Mouse (Mus musculus): ENCODE data around the gene Lkaaear1. TPM values are rescaled to one million over a fixed set of nuclear protein-coding genes. Genes with fewer than 3 reads are reported as not detected.
A peak's percentile ranks its signal among the peaks of the same experiment; 100 is the strongest.

Lkaaear1 gene
- polyA plus RNA-seq, 1 experiment from 2014 or later: not detected

GRCm38 (mm10) chr2:181670285-181670912 lies 27.8 kb downstream of the Lkaaear1 start:
- peak overlapping the region; percentile 72 for H3K4me2 ChIP-seq (replicated peaks)
- peak overlapping the region; percentile 41 for H3K4me3 ChIP-seq
- ATAC-seq (ENCODE audit: low FRiP score): no peak
- no peaks in the 10 kb centered on the region for H3K36me3 ChIP-seq
- H3K4me1 ChIP-seq: peaks cover 28% of the 10 kb centered on the region
- no peaks in the 10 kb centered on the region for H3K9me3 ChIP-seq (replicated peaks)
- 4% methylated on average over 55 of the region's 56 CpGs for WGBS
- H3K27ac ChIP-seq: no peak overlapping the region
- H3K9ac ChIP-seq: peak overlapping the region; percentile 35; the same call in 1 of the 2 replicates
- H3K27me3 ChIP-seq: peaks cover 61% of the 10 kb centered on the region

- peak overlapping the region; percentile 12; the same call in 1 of the 2 replicates for H3K27ac ChIP-seq
- ATAC-seq (ENCODE audit: low FRiP score): no peak
- 33% methylated on average over 4 of the region's 4 CpGs for WGBS
- H3K4me3 ChIP-seq: no peak overlapping the region
- peaks cover 7% of the 10 kb centered on the region for H3K27me3 ChIP-seq
- no peaks in the 10 kb centered on the region for H3K9me3 ChIP-seq (replicated peaks)
- no peak overlapping the region for H3K9ac ChIP-seq
- H3K36me3 ChIP-seq: no peaks in the 10 kb centered on the region
- peaks cover 10% of the 10 kb centered on the region; the same call in 1 of the 2 replicates for H3K4me1 ChIP-seq
- H3K4me2 ChIP-seq (replicated peaks): no peak overlapping the region
These were observed 35.0 kb downstream of the Lkaaear1 start for GRCm38 (mm10) chr2:181663298-181663630.

- no peak overlapping the region for H3K4me2 ChIP-seq (replicated peaks)
- WGBS: 83% methylated on average over 3 of the region's 3 CpGs
- H3K4me1 ChIP-seq: peaks cover 10% of the 10 kb centered on the region; the same call in 1 of the 2 replicates
- no peaks in the 10 kb centered on the region for H3K36me3 ChIP-seq
- no peak overlapping the region for H3K4me3 ChIP-seq
- H3K9ac ChIP-seq: no peak overlapping the region
- H3K27ac ChIP-seq: peak overlapping the region; percentile 12; the same call in 1 of the 2 replicates
- peaks cover 2% of the 10 kb centered on the region for H3K27me3 ChIP-seq
- no peaks in the 10 kb centered on the region for H3K9me3 ChIP-seq (replicated peaks)
- no peak for ATAC-seq (ENCODE audit: low FRiP score)
These were observed 35.5 kb downstream of the Lkaaear1 start for GRCm38 (mm10) chr2:181662620-181663297.

GRCm38 (mm10) chr2:181659609-181660055 lies 38.6 kb downstream of the Lkaaear1 start:
- peak; percentile 80 for ATAC-seq (ENCODE audit: low FRiP score)
- H3K4me2 ChIP-seq (replicated peaks): no peak overlapping the region
- H3K9me3 ChIP-seq (replicated peaks): no peaks in the 10 kb centered on the region
- 11% methylated on average over 9 of the region's 9 CpGs for WGBS
- peaks cover 10% of the 10 kb centered on the region; the same call in 1 of the 2 replicates for H3K4me1 ChIP-seq
- H3K9ac ChIP-seq: no peak overlapping the region
- H3K27me3 ChIP-seq: no peaks in the 10 kb centered on the region
- no peak overlapping the region for H3K27ac ChIP-seq
- peaks cover 19% of the 10 kb centered on the region for H3K36me3 ChIP-seq
- H3K4me3 ChIP-seq: no peak overlapping the region

GRCm38 (mm10) chr2:181658930-181659555 lies 39.2 kb downstream of the Lkaaear1 start:
- no peak overlapping the region for H3K9ac ChIP-seq
- H3K27ac ChIP-seq: no peak overlapping the region
- H3K4me3 ChIP-seq: no peak overlapping the region
- 35% methylated on average over 17 of the region's 17 CpGs for WGBS
- H3K9me3 ChIP-seq (replicated peaks): no peaks in the 10 kb centered on the region
- H3K27me3 ChIP-seq: no peaks in the 10 kb centered on the region
- peak; percentile 54 for ATAC-seq (ENCODE audit: low FRiP score)
- peaks cover 20% of the 10 kb centered on the region for H3K36me3 ChIP-seq
- peaks cover 10% of the 10 kb centered on the region; the same call in 1 of the 2 replicates for H3K4me1 ChIP-seq
- H3K4me2 ChIP-seq (replicated peaks): no peak overlapping the region

- no peak overlapping the region for H3K27ac ChIP-seq
- peaks cover 25% of the 10 kb centered on the region for H3K36me3 ChIP-seq
- H3K9ac ChIP-seq: no peak overlapping the region
- WGBS: 76% methylated on average over 7 of the region's 7 CpGs
- H3K4me1 ChIP-seq: peaks cover 10% of the 10 kb centered on the region; the same call in 1 of the 2 replicates
- H3K27me3 ChIP-seq: no peaks in the 10 kb centered on the region
- H3K4me2 ChIP-seq (replicated peaks): no peak overlapping the region
- no peak overlapping the region for H3K4me3 ChIP-seq
- no peaks in the 10 kb centered on the region for H3K9me3 ChIP-seq (replicated peaks)
- no peak for ATAC-seq (ENCODE audit: low FRiP score)
These were observed 39.7 kb downstream of the Lkaaear1 start for GRCm38 (mm10) chr2:181658528-181658927.

- H3K36me3 ChIP-seq: peaks cover 36% of the 10 kb centered on the region
- no peak overlapping the region for H3K4me3 ChIP-seq
- H3K9me3 ChIP-seq (replicated peaks): no peaks in the 10 kb centered on the region
- H3K9ac ChIP-seq: no peak overlapping the region
- WGBS: 76% methylated on average over 2 of the region's 2 CpGs
- ATAC-seq (ENCODE audit: low FRiP score): no peak
- no peak overlapping the region for H3K4me2 ChIP-seq (replicated peaks)
- H3K27ac ChIP-seq: no peak overlapping the region
- H3K4me1 ChIP-seq: peaks cover 10% of the 10 kb centered on the region; the same call in 1 of the 2 replicates
- H3K27me3 ChIP-seq: no peaks in the 10 kb centered on the region
These were observed 40.8 kb downstream of the Lkaaear1 start for GRCm38 (mm10) chr2:181657441-181657840.

- 70% methylated on average over 3 of the region's 3 CpGs for WGBS
- H3K4me1 ChIP-seq: peaks cover 10% of the 10 kb centered on the region; the same call in 1 of the 2 replicates
- H3K36me3 ChIP-seq: peaks cover 43% of the 10 kb centered on the region
- H3K4me3 ChIP-seq: no peak within 1 kb of the TSS
- H3K9ac ChIP-seq: no peak within 1 kb of the TSS
- H3K9me3 ChIP-seq (replicated peaks): no peaks in the 10 kb centered on the region
- no peak for ATAC-seq (ENCODE audit: low FRiP score)
- no peak within 1 kb of the TSS for H3K4me2 ChIP-seq (replicated peaks)
- no peaks in the 10 kb centered on the region for H3K27me3 ChIP-seq
- H3K27ac ChIP-seq: no peak within 1 kb of the TSS
These were observed 41.5 kb downstream of the Lkaaear1 start, which contains the start of gene Gm29797 for GRCm38 (mm10) chr2:181656734-181657133. Gene Gm29797, plus strand, starts transcription at chr2:181657034.

- Histone ChIP-seq H3K36me3 (peaks cover 72% of the 10 kb centered on the region), H3K4me3 (no peak overlapping the region), H3K4me2 (replicated peaks) (no peak overlapping the region), H3K27me3 (no peaks in the 10 kb centered on the region), H3K27ac (no peak overlapping the region), H3K9ac (no peak overlapping the region), H3K4me1 (no peaks in the 10 kb centered on the region), H3K9me3 (replicated peaks) (no peaks in the 10 kb centered on the region)
- WGBS: 95% methylated on average over 1 of the region's 1 CpGs
- no peak for ATAC-seq (ENCODE audit: low FRiP score)
These were observed 44.7 kb downstream of the Lkaaear1 start for GRCm38 (mm10) chr2:181653523-181653922.

- H3K36me3 ChIP-seq: peaks cover 76% of the 10 kb centered on the region
These were observed 45.2 kb downstream of the Lkaaear1 start for GRCm38 (mm10) chr2:181653065-181653464.

GRCm38 (mm10) chr2:181648926-181649325 lies 49.3 kb downstream of the Lkaaear1 start:
- H3K27ac ChIP-seq: no peak overlapping the region
- H3K9me3 ChIP-seq (replicated peaks): no peaks in the 10 kb centered on the region
- no peaks in the 10 kb centered on the region for H3K4me1 ChIP-seq
- H3K4me3 ChIP-seq: no peak overlapping the region
- no peak for ATAC-seq (ENCODE audit: low FRiP score)
- no peak overlapping the region for H3K4me2 ChIP-seq (replicated peaks)
- no peak overlapping the region for H3K9ac ChIP-seq
- peaks cover 90% of the 10 kb centered on the region for H3K36me3 ChIP-seq
- WGBS: 93% methylated on average over 10 of the region's 10 CpGs
- no peaks in the 10 kb centered on the region for H3K27me3 ChIP-seq

More at GRCm38 (mm10) chr2:181653065-181653464, 45.2 kb downstream of the Lkaaear1 start:
- Histone ChIP-seq H3K4me2 (replicated peaks) (no peak overlapping the region), H3K27me3 (no peaks in the 10 kb centered on the region), H3K4me3 (no peak overlapping the region), H3K9ac (no peak overlapping the region), H3K4me1 (no peaks in the 10 kb centered on the region), H3K9me3 (replicated peaks) (no peaks in the 10 kb centered on the region), H3K27ac (no peak overlapping the region)
- ATAC-seq (ENCODE audit: low FRiP score): no peak
